Mouse (Mus musculus) small intestine, adult 10 weeks (tissue): ENCODE results near the gene Spata33. TPM values are rescaled to one million over a fixed set of nuclear protein-coding genes. Genes with fewer than 3 reads are reported as not detected.

ENCODE experiments used
- polyA plus RNA-seq: library from polyadenylated mRNA; stranded (reverse); fragments of 350-450 nt; fragmentation: Illumina TruSeq; extraction: RNeasy Lipid Tissue Mini Kit (QIAGEN cat#74804); gene quantifications from one replicate; pipeline ENCODE4 v1.2.3, GENCODE M21; 2014; ENCODE audit warnings: low replicate concordance

The Spata33 gene
- polyA plus RNA-seq, result not detected

GRCm38 (mm10) chr8:123212321-123213117, at the start of gene Spata33, which contains the start of gene Chmp1a:
Gene Spata33, plus strand, starts transcription at chr8:123212832.
Gene Chmp1a, minus strand, starts transcription at chr8:123212763.

GRCm38 (mm10) chr8:123185566-123186409, 26.8 kb upstream of the Spata33 start, which contains the start of gene Dpep1:
Gene Dpep1, plus strand, starts transcription at chr8:123186242.

GRCm38 (mm10) chr8:123224278-123225266, 11.9 kb downstream of the Spata33 start, which contains the start of gene Cdk10:
Gene Cdk10, plus strand, starts transcription at chr8:123224842.

GRCm38 (mm10) chr8:123235520-123236497, 23.2 kb downstream of the Spata33 start, which contains the start of gene Spata2l:
Gene Spata2l, minus strand, starts transcription at chr8:123236233.

GRCm38 (mm10) chr8:123254099-123254885, 41.7 kb downstream of the Spata33 start, which contains the start of the genes Zfp276 and Vps9d1:
Gene Zfp276, plus strand, starts transcription at chr8:123254195.
Gene Vps9d1, minus strand, starts transcription at chr8:123254348.

Other genes with a start within 250 kb of the Spata33 start
- gene Ankrd11, start 170.6 kb upstream of the Spata33 start, polyA plus RNA-seq, result 48.6 TPM
- 21.2 TPM for gene Spg7, start 149.9 kb upstream of the Spata33 start, polyA plus RNA-seq
- 16.3 TPM for gene Rpl13, start 110.5 kb upstream of the Spata33 start, polyA plus RNA-seq
- gene Cpne7, start 95.5 kb upstream of the Spata33 start, polyA plus RNA-seq, result not detected
- not detected for gene Sult5a1, start 54.5 kb upstream of the Spata33 start, polyA plus RNA-seq
- 22.8 TPM for gene Dpep1, start 26.6 kb upstream of the Spata33 start, polyA plus RNA-seq
- 4.3 TPM for gene Chmp1a, start 69 bp upstream of the Spata33 start, polyA plus RNA-seq
- gene Cdk10, start 12.0 kb downstream of the Spata33 start, polyA plus RNA-seq, result 1.6 TPM
- gene Spata2l, start 23.4 kb downstream of the Spata33 start, polyA plus RNA-seq, result not detected
- 1.4 TPM for gene Zfp276, start 41.4 kb downstream of the Spata33 start, polyA plus RNA-seq
- 0.89 TPM for gene Vps9d1, start 41.5 kb downstream of the Spata33 start, polyA plus RNA-seq
- 0.89 TPM for gene Fanca, start 105.7 kb downstream of the Spata33 start, polyA plus RNA-seq
- 0.26 TPM for gene Spire2, start 119.9 kb downstream of the Spata33 start, polyA plus RNA-seq
- 128 TPM for gene Tcf25, start 160.9 kb downstream of the Spata33 start, polyA plus RNA-seq
- gene Mc1r, start 194.3 kb downstream of the Spata33 start, polyA plus RNA-seq, result not detected
- gene Tubb3, start 198.6 kb downstream of the Spata33 start, polyA plus RNA-seq, result 0.30 TPM
- gene Def8, start 210.7 kb downstream of the Spata33 start, polyA plus RNA-seq, result 1.8 TPM